Mouse (Mus musculus) urinary bladder, postnatal 14 days (tissue): ENCODE measurements at regions not wholly inside any gene's neighbourhood (a gene's known extent, or its start where the extent isn't known, plus 50 kb on each side); places are given as distances from the start of the nearest gene placed in this dataset.

Experiments
- DNase-seq: peaks from one replicate; pipeline ENCODE4 v3.0.0; 2021; ENCODE audit warnings: low spot score

DNA sequence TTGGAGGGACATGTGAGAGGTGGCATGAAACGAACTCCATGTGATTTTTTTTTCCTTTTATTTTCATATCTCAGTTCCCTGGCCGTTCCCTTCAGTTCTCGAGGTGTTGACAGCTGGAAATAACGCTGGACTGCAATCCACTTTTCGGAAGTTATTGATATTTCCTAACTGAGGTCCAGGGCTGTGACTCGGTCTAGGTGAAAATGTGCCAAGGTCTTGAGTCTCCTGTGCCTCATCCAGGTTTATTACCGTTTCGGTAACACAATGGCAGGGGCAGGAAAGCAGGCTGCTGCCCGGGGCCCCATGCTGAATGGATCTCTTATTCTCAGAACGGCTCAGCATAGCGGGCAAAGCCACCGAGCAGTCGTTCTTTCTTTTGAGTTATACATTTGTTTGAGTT is 844.7 kb upstream of the Car8 start:
- no peak for DNase-seq

DNA sequence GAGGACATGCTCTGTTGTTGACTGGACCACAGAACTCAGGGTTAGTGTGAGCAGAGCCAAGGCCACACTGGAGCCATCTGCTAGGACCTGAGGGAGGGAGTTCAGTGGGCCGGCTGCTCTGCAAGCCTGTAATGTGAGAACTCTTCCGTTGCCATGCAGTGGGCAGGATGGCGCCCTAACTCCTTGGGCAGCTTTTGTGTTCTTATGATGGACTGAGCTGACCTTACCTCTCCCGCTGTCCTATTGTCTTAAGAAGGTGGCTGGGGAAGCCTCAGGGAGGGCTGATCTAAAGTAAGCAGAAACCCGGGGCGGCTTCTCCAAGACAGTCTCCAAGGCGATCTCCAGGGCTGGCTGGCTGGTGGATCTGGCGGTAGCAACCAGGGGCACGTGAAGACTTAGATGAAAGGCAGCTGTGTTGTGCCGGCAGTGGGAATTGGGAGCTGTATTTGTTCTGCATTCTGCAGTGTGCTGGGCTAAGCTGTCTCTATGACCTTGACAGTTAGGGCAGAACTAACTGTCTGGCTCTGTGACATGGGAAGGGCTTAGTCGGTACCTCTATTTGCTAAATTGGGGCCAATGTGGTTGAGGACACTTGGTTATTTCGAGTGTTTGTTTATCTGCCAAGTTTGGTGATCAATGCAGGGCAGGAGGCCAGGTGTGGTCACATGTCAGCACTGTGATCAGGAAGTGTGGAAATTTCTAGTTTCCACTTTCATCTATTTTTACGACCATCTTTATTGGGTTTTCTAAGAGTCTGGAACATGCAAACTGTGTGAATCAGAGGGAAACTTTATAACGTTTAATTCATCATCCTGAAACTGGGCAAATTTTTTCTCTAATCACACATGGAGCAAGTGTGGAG is 843.1 kb upstream of the Car8 start:
- no peak for DNase-seq

DNA sequence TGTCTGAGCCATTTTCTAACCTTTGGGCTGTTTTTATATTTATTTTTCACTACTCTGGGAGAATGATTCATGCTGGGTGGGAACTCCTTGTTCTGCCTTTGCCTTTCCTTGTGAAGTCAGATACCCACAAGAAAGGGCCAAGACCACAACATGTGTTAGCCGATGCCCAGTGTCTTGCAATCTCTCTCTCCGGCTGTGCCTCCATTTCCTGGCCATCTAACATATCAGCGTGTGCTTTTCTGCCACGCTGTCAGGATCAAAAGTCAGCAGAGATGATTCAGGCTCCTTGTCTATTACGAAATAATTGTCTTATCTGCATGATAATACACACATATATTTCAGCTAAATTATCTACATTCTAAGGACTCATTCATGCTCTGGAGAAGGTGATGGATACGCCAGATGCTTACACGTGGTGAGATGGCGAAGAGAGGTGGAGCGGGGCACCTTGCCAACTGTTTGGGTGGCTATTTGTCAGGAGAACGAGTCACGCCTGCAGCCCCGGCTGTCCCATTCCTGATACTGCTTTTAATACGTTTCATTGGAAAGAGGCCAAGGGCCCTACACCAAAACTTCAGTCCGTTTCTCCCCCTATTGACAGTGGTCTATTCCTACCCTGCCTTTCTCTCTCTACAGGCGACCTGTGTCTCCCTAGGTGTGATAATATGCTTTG is 842.1 kb upstream of the Car8 start:
- DNase-seq, result peak; percentile 65

DNA sequence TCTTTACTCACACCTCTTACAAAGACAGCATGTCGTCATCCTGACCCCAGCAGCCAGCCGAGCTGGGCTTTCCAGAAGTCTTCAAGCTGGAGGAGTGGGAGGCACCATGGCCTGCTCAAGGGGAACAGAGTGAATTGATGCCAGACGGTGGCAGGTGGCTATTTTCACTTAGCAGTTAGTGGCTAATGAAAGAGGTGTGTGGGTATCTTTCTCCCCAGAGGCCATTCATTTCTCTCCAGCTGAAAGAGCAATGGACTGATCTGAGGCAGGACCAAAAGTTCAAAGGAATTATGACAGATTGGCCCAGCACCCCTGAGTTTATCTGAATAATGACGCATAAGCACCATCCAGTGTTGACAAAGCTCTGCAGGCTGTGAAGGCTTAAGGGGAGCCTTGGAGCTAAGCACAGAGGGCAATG is 841.0 kb upstream of the Car8 start:
- DNase-seq, result no peak

GRCm38 (mm10) chr4:9074447-9074846 is 835.6 kb upstream of the Car8 start:
- DNase-seq, result no peak

- no peak for DNase-seq
Measured at GRCm38 (mm10) chr4:9073736-9074428, 835.0 kb upstream of the Car8 start.

DNA sequence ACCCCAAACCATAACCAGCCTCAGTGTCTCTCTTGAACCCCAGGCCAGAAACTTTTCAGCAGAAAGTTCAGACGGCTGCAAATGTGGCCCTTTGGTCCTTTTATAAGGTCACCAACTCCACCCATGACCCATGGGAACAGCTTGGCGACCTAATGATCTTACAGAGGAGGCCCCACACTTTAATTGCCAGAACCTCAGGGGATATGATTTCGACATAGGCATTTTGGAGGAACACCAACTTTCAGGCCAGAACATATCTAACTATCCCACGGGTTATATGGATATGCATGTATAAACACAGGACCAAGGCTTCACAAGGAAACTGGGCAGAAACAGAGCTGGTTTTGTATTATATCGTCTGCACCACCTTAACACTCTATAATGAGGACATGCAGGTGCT is 833.5 kb upstream of the Car8 start:
- no peak for DNase-seq

- DNase-seq, result no peak
Measured at GRCm38 (mm10) chr4:9067874-9068273, 829.0 kb upstream of the Car8 start.

- DNase-seq, result no peak
Measured at GRCm38 (mm10) chr4:9065981-9066815, 827.4 kb upstream of the Car8 start.

- DNase-seq, result no peak
Measured at GRCm38 (mm10) chr4:9061941-9062340, 823.1 kb upstream of the Car8 start.

DNA sequence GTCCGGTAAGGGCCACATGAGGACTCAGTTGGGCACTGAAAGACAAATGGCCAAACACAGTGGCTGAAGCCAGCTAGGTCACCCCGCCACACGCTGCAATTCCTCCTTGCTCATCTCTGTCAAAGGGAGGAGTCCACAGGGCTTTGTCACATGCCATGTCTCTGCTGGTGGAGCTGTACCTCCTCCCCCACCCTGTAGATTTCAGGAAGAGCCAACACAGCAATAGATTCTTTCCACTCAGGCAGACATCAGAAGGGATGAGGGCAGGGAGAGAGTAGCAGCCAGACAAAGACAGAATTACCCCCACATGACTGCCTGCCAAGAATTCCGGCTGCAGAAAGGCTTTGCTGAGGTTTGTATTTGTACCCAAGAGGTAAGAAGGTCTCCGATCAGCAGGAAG is 821.4 kb upstream of the Car8 start:
- no peak for DNase-seq

- DNase-seq, result no peak
Measured at GRCm38 (mm10) chr4:9057676-9058075, 818.8 kb upstream of the Car8 start.

- peak; percentile 22 for DNase-seq
Measured at GRCm38 (mm10) chr4:9057113-9057512, 818.3 kb upstream of the Car8 start.

DNA sequence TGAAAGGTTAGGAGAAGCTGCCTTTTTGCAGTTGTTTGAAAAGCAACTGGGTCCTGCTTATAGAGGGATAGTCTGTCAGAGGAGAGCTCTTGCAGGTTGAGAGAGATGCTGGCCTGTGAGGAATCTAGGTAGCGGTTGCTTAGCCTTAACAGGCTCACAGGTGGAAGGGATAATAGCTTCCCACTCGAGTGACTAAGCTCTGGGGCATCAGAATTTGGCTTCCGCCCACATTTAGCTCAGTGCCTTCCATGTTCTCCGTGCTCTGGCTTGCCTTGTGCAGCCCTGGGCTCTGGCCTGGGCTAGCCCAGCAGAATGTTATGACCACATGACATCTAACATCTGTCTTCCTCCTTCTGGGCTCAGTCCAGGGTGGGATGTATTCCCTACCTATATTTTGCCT is 817.0 kb upstream of the Car8 start:
- DNase-seq, result peak; percentile 11

DNA sequence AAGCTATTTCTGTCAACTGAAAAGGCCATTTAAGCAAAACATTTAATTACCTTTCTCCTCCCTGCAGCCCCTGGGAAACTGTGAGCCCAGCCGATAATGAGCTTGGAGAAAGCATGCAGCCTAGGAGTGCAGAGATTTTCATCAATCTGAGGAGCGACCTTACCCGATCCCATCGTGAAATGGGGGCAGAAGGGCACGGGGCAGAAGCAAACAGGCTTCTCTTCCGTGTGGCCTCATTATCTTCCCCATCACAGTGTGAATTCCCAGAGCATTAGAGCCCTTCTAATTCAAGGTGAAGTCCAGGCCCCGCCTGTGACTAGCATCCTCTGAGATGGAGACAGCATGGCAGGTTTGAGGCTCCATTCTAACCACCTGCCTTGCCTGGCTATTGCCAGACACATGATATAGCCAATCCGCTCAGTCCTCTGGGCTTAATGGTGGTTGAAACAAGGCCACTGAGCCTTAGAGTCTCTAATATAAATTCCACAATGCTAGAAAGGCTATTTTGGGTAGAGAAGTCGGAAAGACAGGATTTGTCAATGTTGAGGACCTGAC is 816.5 kb upstream of the Car8 start:
- no peak for DNase-seq

- no peak for DNase-seq
Measured at GRCm38 (mm10) chr4:9048817-9049216, 810.0 kb upstream of the Car8 start.

DNA sequence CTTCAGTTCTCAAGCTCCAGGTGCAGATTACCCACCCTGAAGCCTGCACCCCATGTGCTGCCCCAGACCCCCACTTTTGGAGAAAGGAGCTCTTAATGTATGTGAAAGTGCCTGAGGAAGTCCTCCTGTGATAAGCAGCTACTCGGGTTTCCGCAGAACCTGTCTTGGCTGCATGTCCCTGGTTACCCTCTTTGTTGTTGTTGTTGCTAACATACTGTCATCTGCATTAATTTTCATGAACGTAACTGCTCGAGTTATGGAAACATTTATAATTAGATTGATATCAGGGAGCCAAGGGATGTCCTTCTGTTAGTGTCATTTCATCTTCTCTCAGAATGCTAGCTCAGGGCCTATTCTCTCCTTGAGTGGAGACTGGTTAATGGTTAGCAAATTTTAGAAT is 808.3 kb upstream of the Car8 start:
- no peak for DNase-seq

GRCm38 (mm10) chr4:9046436-9046835 is 807.6 kb upstream of the Car8 start:
- DNase-seq, result no peak

- DNase-seq, result no peak
Measured at GRCm38 (mm10) chr4:9046030-9046429, 807.2 kb upstream of the Car8 start.

GRCm38 (mm10) chr4:9036005-9036404 is 797.2 kb upstream of the Car8 start:
- no peak for DNase-seq

DNA sequence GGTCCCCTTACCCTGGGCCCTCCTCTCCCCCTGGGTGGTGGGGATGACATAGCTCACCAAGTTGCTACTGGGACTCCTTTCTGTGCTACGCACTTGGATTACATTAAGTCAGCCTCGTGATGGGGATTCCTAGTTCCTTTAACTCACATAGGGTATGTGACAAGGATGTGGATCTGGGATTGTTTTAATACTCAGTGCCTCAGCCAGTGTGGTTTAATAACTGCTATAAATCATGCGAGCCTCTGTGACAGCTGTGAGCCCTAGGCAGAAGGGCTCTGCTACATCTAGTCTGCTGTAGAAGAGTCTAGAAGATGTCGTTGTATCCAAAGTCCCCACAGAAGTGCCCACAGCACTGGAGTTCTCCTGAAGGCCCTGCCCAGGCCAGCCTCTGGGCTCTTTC is 796.5 kb upstream of the Car8 start:
- DNase-seq, result no peak

- no peak for DNase-seq
Measured at GRCm38 (mm10) chr4:9034280-9034679, 795.4 kb upstream of the Car8 start.
